Comparison of ENCODE assay signal across 15 mouse cellular contexts in the genomic region with DNA sequence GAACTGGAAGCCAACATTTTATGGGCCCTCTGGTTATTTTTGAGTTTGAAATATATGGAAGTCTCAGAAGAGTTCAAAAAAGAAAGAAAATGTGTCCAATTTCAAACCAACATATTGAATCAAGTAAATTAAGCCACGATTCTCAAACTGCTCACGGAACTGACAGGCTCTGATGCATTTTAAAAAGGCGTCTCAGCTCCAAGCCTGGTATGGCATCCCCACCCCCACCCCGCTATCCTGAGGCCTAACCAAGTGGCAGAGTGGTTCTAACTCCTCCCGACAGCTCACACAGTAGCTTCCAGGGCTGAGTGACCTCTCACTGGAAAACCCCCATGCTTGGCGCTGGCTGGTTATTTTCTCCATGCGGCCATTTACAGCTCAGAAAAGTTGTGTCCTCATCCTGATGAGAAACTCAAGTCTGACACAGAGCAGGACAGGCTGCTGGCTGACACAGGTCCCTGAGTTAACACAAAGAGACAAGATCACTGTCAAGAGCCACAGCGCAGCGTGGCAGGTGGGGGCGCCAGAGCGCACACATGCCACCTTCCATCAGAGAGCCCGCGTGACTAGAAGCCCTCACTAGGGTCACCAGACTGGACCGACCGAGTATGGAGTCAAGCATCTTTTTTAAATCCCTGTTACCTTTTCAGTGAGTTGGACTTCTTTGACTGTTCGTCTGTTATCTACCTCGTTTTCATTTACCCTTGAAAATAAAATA. TPM values are rescaled to one million over a fixed set of nuclear protein-coding genes. Genes with fewer than 3 reads are reported as not detected.
DNase-seq lines count a peak whose midpoint lies in the region; ATAC-seq and TF ChIP-seq lines count a peak whose summit lies in the region.
"Had no signal": no experiment of that assay in that cellular context is flagged by ENCODE, and none has a peak within 500 bp of the region (broad histone marks: within the 10 kb centered on the region; RNA-seq: fewer than 3 reads in every experiment).

No protein-coding gene starts in this region.

- no peak for ATAC-seq in heart, embryonic 11.5 days (replicated peaks; ENCODE audit: insufficient number of reproducible peaks, low FRiP score, low TSS enrichment)
- no peak for ATAC-seq in midbrain, postnatal 0 days (ENCODE audit: low FRiP score)
- no peak for ATAC-seq in midbrain, embryonic 13.5 days
- ATAC-seq: inflammation-experienced regulatory T-cells, adult 6 months had no signal

- no peaks in the 10 kb centered on the region for H3K4me1 ChIP-seq in cerebellum, adult 2 months (ENCODE audit: control insufficient read depth, insufficient read depth, low read length)
- no peaks in the 10 kb centered on the region for H3K4me1 ChIP-seq in heart, adult 2 months (ENCODE audit: control insufficient read depth, insufficient read depth, low read length)
- H3K4me1 ChIP-seq in heart, embryonic 11.5 days (ENCODE audit: control insufficient read depth, insufficient read depth, low read length), result no peaks in the 10 kb centered on the region
- H3K4me1 ChIP-seq in midbrain, postnatal 0 days (ENCODE audit: insufficient read depth, low read length), result 0 out of 2 replicates have a peak, but pooled peaks cover 3% of the 10 kb centered on the region
- peaks cover 11% of the 10 kb centered on the region for H3K4me1 ChIP-seq in midbrain, embryonic 13.5 days (replicated peaks)
- H3K4me1 ChIP-seq: kidney, embryonic 15.5 days; liver, embryonic 13.5 days had no signal

- TF ChIP-seq CTCF in cerebellum, adult 2 months (IDR thresholded peaks at IDR 0.05; ENCODE audit: borderline replicate concordance, insufficient read depth, low read depth, low read length), result peak; percentile 60
- TF ChIP-seq CTCF in heart, adult 2 months (IDR thresholded peaks at IDR 0.05), result 0 out of 2 replicates have a peak, but pooled peaks have one; percentile 5
- TF ChIP-seq CTCF in midbrain, postnatal 0 days (IDR thresholded peaks at IDR 0.05), result peak; percentile 24

- peak; percentile 22 to 36 for DNase-seq in cerebellum, adult 2 months
- DNase-seq in cerebellum, adult 9-10 months, result no peak
- no peak for DNase-seq in heart, adult 2 months
- DNase-seq in midbrain, postnatal 0 days (ENCODE audit: low spot score), result no peak
- DNase-seq in embryo, embryonic 11 days, result peak; percentile 43
- DNase-seq in lung, postnatal 14 days, result no peak
- DNase-seq: heart, adult 11 months; heart, postnatal 10 days; liver, embryonic 13.5 days; midbrain, embryonic 14.5 days; right cerebral cortex, adult 18-20 months had no signal

- no peaks in the 10 kb centered on the region for H3K79me2 ChIP-seq in heart, adult 2 months (replicated peaks; ENCODE audit: control insufficient read depth, insufficient read depth, low read length)

- H3K4me2 ChIP-seq in heart, embryonic 11.5 days, result no peak overlapping the region
- H3K4me2 ChIP-seq in midbrain, postnatal 0 days (ENCODE audit: low read depth, low read length, poor library complexity, severe bottlenecking), result no peak overlapping the region
- H3K4me2 ChIP-seq in midbrain, embryonic 13.5 days (replicated peaks), result no peak overlapping the region
- H3K4me2 ChIP-seq: kidney, embryonic 15.5 days; liver, embryonic 13.5 days had no signal

- no peak overlapping the region for H3K9ac ChIP-seq in heart, adult 2 months (ENCODE audit: low read depth, low read length)
- H3K9ac ChIP-seq in heart, embryonic 11.5 days (ENCODE audit: low read depth, low read length), result no peak overlapping the region
- H3K9ac ChIP-seq in midbrain, postnatal 0 days (replicated peaks; ENCODE audit: low read length, poor library complexity, severe bottlenecking), result no peak overlapping the region
- H3K9ac ChIP-seq in midbrain, embryonic 13.5 days (replicated peaks), result no peak overlapping the region
- H3K9ac ChIP-seq: kidney, embryonic 15.5 days; liver, embryonic 13.5 days had no signal

- no peaks in the 10 kb centered on the region for H3K9me3 ChIP-seq in heart, embryonic 11.5 days (replicated peaks; ENCODE audit: control insufficient read depth, low read length)
- no peaks in the 10 kb centered on the region for H3K9me3 ChIP-seq in midbrain, postnatal 0 days (ENCODE audit: low read length)
- H3K9me3 ChIP-seq in midbrain, embryonic 13.5 days, result no peaks in the 10 kb centered on the region
- H3K9me3 ChIP-seq: kidney, embryonic 15.5 days; liver, embryonic 13.5 days had no signal

- no peak for TF ChIP-seq EP300 in heart, adult 2 months (IDR thresholded peaks at IDR 0.05; ENCODE audit: insufficient read depth, low read depth, low read length)

- no peaks in the 10 kb centered on the region for H3K27me3 ChIP-seq in cerebellum, adult 2 months (ENCODE audit: control insufficient read depth, insufficient read depth, low read length)
- no peaks in the 10 kb centered on the region; the same call in 1 of the 2 replicates for H3K27me3 ChIP-seq in heart, adult 2 months (ENCODE audit: control insufficient read depth, insufficient read depth, low read length)
- H3K27me3 ChIP-seq in heart, embryonic 11.5 days (ENCODE audit: control insufficient read depth, insufficient read depth, low read length), result no peaks in the 10 kb centered on the region
- H3K27me3 ChIP-seq in midbrain, postnatal 0 days (ENCODE audit: insufficient read depth, low read length), result no peaks in the 10 kb centered on the region; the same call in 1 of the 2 replicates
- H3K27me3 ChIP-seq in midbrain, embryonic 13.5 days, result no peaks in the 10 kb centered on the region
- H3K27me3 ChIP-seq: kidney, embryonic 15.5 days; liver, embryonic 13.5 days had no signal

- WGBS in cerebellum, adult 2 months, result 54% methylated on average over 17 of the region's 17 CpGs
- WGBS in heart, adult 2 months, result 58% methylated on average over 17 of the region's 17 CpGs
- WGBS in heart, embryonic 11.5 days (ENCODE audit: insufficient replicate concordance), result 54% methylated on average over 17 of the region's 17 CpGs
- 59% methylated on average over 17 of the region's 17 CpGs for WGBS in midbrain, postnatal 0 days
- 60% methylated on average over 17 of the region's 17 CpGs for WGBS in midbrain, embryonic 13.5 days

- H3K4me3 ChIP-seq in cerebellum, adult 2 months (replicated peaks; ENCODE audit: insufficient read depth, low read depth, low read length), result no peak overlapping the region
- no peak overlapping the region for H3K4me3 ChIP-seq in heart, adult 2 months
- H3K4me3 ChIP-seq in heart, embryonic 11.5 days (ENCODE audit: low read depth, low read length), result no peak overlapping the region
- no peak overlapping the region for H3K4me3 ChIP-seq in midbrain, postnatal 0 days (ENCODE audit: low read depth, low read length)
- no peak overlapping the region for H3K4me3 ChIP-seq in midbrain, embryonic 13.5 days (replicated peaks)
- H3K4me3 ChIP-seq: kidney, embryonic 15.5 days; liver, embryonic 13.5 days had no signal

- no peaks in the 10 kb centered on the region for H3K36me3 ChIP-seq in heart, adult 2 months (ENCODE audit: control insufficient read depth, insufficient read depth, low read length)
- no peaks in the 10 kb centered on the region for H3K36me3 ChIP-seq in heart, embryonic 11.5 days (ENCODE audit: control insufficient read depth, insufficient read depth, low read length)
- no peaks in the 10 kb centered on the region for H3K36me3 ChIP-seq in midbrain, postnatal 0 days (ENCODE audit: insufficient read depth, low read length)
- no peaks in the 10 kb centered on the region for H3K36me3 ChIP-seq in midbrain, embryonic 13.5 days
- H3K36me3 ChIP-seq: kidney, embryonic 15.5 days; liver, embryonic 13.5 days had no signal

- intact Hi-C loops in heart, adult 2 months (cut with DNase I), result no loop called here

- no peak overlapping the region for H3K27ac ChIP-seq in cerebellum, adult 2 months (ENCODE audit: insufficient read depth, low read length)
- no peak overlapping the region for H3K27ac ChIP-seq in heart, adult 2 months
- no peak overlapping the region for H3K27ac ChIP-seq in heart, embryonic 11.5 days (ENCODE audit: low read depth, low read length)
- no peak overlapping the region for H3K27ac ChIP-seq in midbrain, postnatal 0 days (ENCODE audit: low read depth, low read length)
- no peak overlapping the region for H3K27ac ChIP-seq in midbrain, embryonic 13.5 days
- H3K27ac ChIP-seq: kidney, embryonic 15.5 days; liver, embryonic 13.5 days had no signal

- TF ChIP-seq POLR2A in cerebellum, adult 2 months (IDR thresholded peaks at IDR 0.05; ENCODE audit: borderline replicate concordance, insufficient read depth, low read length), result no peak
- TF ChIP-seq POLR2A in heart, adult 2 months (IDR thresholded peaks at IDR 0.05; ENCODE audit: insufficient read depth, low read depth, low read length), result no peak

RNA-seq across cellular contexts. Expression of a gene that starts 55.7 kb away (rescaled TPM):
- polyA plus RNA-seq in cerebellum, adult 2 months (2012; rRNA removed), result 0.32 and 0.70 TPM in 2 replicates
- total RNA-seq in heart, adult 2 months (2021), result not detected
- polyA plus RNA-seq in heart, adult 2 months (2012; rRNA removed), result 0.06 and 0.18 TPM in 2 replicates
- 0.08 TPM in 1 of 2 replicates, not detected in the other for polyA plus RNA-seq in heart, embryonic 11.5 days (2014; fragmentation: Nextera tagmentation; extraction: Ambion mirVana)
- total RNA-seq in midbrain, postnatal 0 days (2014; rRNA removed), result 1.3 and 3.9 TPM in 2 replicates
- 0.55 and 1.5 TPM in 2 replicates for polyA plus RNA-seq in midbrain, postnatal 0 days (2015; fragmentation: Nextera tagmentation; extraction: Ambion mirVana)
- 0.57 and 0.85 TPM in 2 replicates for polyA plus RNA-seq in midbrain, embryonic 13.5 days (2015; fragmentation: Nextera tagmentation; extraction: Ambion mirVana)
- total RNA-seq: heart, postnatal 10 days had no signal
- polyA plus RNA-seq: inflammation-experienced regulatory T-cells, adult 6 months; liver, embryonic 13.5 days had no signal

Comparison
In these comparisons a context has a peak if more than half of its experiments do, and no peak if none do; other contexts are left out.
1. DNase-seq: peak in cerebellum, adult 2 months (2 of 2) and embryo, embryonic 11 days (single experiment); none in cerebellum, adult 9-10 months (single experiment), heart, adult 2 months (0 of 2), midbrain, postnatal 0 days (single experiment) and lung, postnatal 14 days (single experiment).
2. CTCF ChIP-seq: peak in every context shown above with its lines; median percentile 60 in cerebellum, adult 2 months; 24 in midbrain, postnatal 0 days; 5 in heart, adult 2 months.